Mouse (Mus musculus) heart, embryonic 11.5 days (tissue): ENCODE data around the gene Lrch1. TPM values are rescaled to one million over a fixed set of nuclear protein-coding genes. Genes with fewer than 3 reads are reported as not detected.

Source experiments
- ATAC-seq: fragments of 200-750 bp; cut with Nextera tagmentation; replicated peaks from 2 replicates; pipeline ENCODE4 v1.8.0; 2017; ENCODE audit warnings: moderate library complexity; ENCODE audit not compliant: insufficient number of reproducible peaks, low FRiP score, low TSS enrichment
- H3K27ac ChIP-seq: fragments of 300-500 bp; sonication (generic); 2 replicates; pipeline ENCODE4 v1.5.1; 2014; ENCODE audit warnings: mild to moderate bottlenecking, low read depth, low read length
- H3K27me3 ChIP-seq: fragments of 300-500 bp; sonication (generic); 2 replicates; pipeline ENCODE4 v1.6.1; 2014; ENCODE audit warnings: mild to moderate bottlenecking, low read length, mixed read lengths; ENCODE audit not compliant: control insufficient read depth, insufficient read depth
- H3K36me3 ChIP-seq: fragments of 300-500 bp; sonication (generic); 2 replicates; pipeline ENCODE4 v1.6.1; 2014; ENCODE audit warnings: mild to moderate bottlenecking, low read length, moderate library complexity, mixed read lengths; ENCODE audit not compliant: control insufficient read depth, insufficient read depth
- H3K4me1 ChIP-seq: fragments of 300-500 bp; sonication (generic); 2 replicates; pipeline ENCODE4 v1.6.1; 2014; ENCODE audit warnings: low read length; ENCODE audit not compliant: control insufficient read depth, insufficient read depth
- H3K4me2 ChIP-seq: fragments of 300-500 bp; sonication (generic); 2 replicates; pipeline ENCODE4 v1.6.1; 2014; ENCODE audit warnings: mild to moderate bottlenecking, moderate library complexity
- H3K4me3 ChIP-seq: fragments of 300-500 bp; sonication (generic); 2 replicates; pipeline ENCODE4 v1.5.1; 2014; ENCODE audit warnings: low read depth, low read length
- H3K9ac ChIP-seq: fragments of 300-500 bp; sonication (generic); 2 replicates; pipeline ENCODE4 v1.6.1; 2014; ENCODE audit warnings: mild to moderate bottlenecking, low read depth, low read length, moderate library complexity
- H3K9me3 ChIP-seq: fragments of 300-500 bp; sonication (generic); replicated peaks from 2 replicates; pipeline ENCODE4 v1.6.1; 2016; ENCODE audit warnings: low read length; ENCODE audit not compliant: control insufficient read depth
- WGBS: fragments of 180-500 bp; shearing (Covaris S2); extraction: QIAGEN DNeasy Blood & Tissue Kit; methylation state at CpG from one replicate; pipeline ENCODE4 v1.1.7; 2014; ENCODE audit not compliant: insufficient replicate concordance; 5-methylcytosine and 5-hydroxymethylcytosine counted together
- polyA plus RNA-seq: library from polyadenylated mRNA; unstranded; fragments of >200 nt; fragmentation: Nextera tagmentation; extraction: Ambion mirVana; gene quantifications from 2 replicates; pipeline ENCODE4 v1.2.1, GENCODE M21; 2014

Gene Lrch1
- polyA plus RNA-seq, 1 experiment from 2014 or later, result 10.0 TPM

GRCm38 (mm10) chr14:74933960-74934710 is 13.5 kb downstream of the Lrch1 start:
- ATAC-seq, result no peak
- no peaks in the 10 kb centered on the region for H3K9me3 ChIP-seq
- H3K4me2 ChIP-seq, result no peak overlapping the region
- no peak overlapping the region for H3K4me3 ChIP-seq
- no peak overlapping the region for H3K9ac ChIP-seq
- H3K27me3 ChIP-seq, result no peaks in the 10 kb centered on the region
- H3K4me1 ChIP-seq, result no peaks in the 10 kb centered on the region
- H3K27ac ChIP-seq, result no peak overlapping the region
- no peaks in the 10 kb centered on the region for H3K36me3 ChIP-seq
- WGBS, result 83% methylated on average over 14 of the region's 14 CpGs

DNA sequence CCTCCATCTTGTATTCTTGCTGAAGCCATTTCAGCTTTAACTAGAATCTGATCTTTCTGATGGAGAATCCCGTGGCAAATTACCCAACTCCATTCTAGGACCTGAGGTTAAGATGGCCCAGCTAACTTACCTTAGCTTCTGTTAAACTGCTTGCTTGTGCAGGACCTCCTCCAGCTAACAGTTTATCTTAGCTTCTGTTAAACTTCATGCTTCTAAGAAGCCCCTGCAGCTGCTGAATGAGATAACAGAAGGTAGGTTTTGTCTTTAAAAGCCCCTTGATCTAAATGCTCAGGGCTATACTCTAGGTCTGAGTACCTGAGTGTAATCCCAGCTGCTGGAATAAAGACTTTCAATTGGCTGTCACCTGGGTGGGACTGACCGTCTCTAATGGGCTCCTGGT is 17.9 kb downstream of the Lrch1 start:
- no peak overlapping the region for H3K4me2 ChIP-seq
- H3K4me1 ChIP-seq, result peaks cover 19% of the 10 kb centered on the region
- ATAC-seq, result no peak
- no peak overlapping the region for H3K27ac ChIP-seq
- WGBS, result 64% methylated on average over 2 of the region's 2 CpGs
- H3K9ac ChIP-seq, result no peak overlapping the region
- no peak overlapping the region for H3K4me3 ChIP-seq
- no peaks in the 10 kb centered on the region for H3K27me3 ChIP-seq
- H3K36me3 ChIP-seq, result no peaks in the 10 kb centered on the region
- H3K9me3 ChIP-seq, result no peaks in the 10 kb centered on the region

DNA sequence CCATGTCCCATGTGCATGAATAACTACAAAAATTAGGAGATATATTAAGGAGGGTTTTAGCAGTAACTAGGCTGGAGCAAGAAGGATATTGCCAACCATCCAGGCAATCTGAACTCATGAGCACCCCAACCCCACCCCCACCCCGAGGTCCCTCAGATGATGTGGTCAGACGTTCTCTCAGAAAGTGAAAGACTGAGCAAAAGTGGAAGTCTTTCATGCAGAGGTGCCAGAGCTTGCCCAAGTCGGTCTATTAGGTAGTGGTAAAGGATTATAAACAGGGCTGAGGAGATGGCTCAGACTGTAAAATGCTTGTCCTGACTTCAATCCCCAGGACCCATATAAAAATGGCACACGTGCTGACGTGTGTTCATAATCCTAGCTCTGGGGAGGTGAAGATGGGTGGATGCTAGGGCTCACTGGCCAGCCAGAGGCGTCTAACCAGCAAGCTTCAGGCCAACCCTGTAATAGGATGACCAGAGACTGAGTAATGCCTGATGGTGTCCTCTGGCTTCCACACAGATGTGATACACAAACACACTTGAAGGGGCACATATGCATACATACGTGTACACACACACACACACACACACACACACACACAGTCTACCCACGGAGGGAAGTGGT is 18.8 kb downstream of the Lrch1 start:
- peaks cover 19% of the 10 kb centered on the region for H3K4me1 ChIP-seq
- no peak overlapping the region for H3K27ac ChIP-seq
- H3K36me3 ChIP-seq, result no peaks in the 10 kb centered on the region
- H3K4me3 ChIP-seq, result no peak overlapping the region
- H3K4me2 ChIP-seq, result no peak overlapping the region
- no peaks in the 10 kb centered on the region for H3K27me3 ChIP-seq
- H3K9ac ChIP-seq, result no peak overlapping the region
- 79% methylated on average over 8 of the region's 8 CpGs for WGBS
- H3K9me3 ChIP-seq, result no peaks in the 10 kb centered on the region
- ATAC-seq, result no peak

- no peak overlapping the region for H3K4me2 ChIP-seq
- H3K36me3 ChIP-seq, result no peaks in the 10 kb centered on the region
- no peak overlapping the region; the same call in 1 of the 2 replicates for H3K27ac ChIP-seq
- H3K4me3 ChIP-seq, result no peak overlapping the region
- H3K9ac ChIP-seq, result peak overlapping the region; percentile 35; the same call in 1 of the 2 replicates
- no peaks in the 10 kb centered on the region for H3K9me3 ChIP-seq
- H3K4me1 ChIP-seq, result peaks cover 19% of the 10 kb centered on the region
- 28% methylated on average over 11 of the region's 11 CpGs for WGBS
- no peak for ATAC-seq
- H3K27me3 ChIP-seq, result no peaks in the 10 kb centered on the region
Measured at GRCm38 (mm10) chr14:74926899-74927571, 20.6 kb downstream of the Lrch1 start.

DNA sequence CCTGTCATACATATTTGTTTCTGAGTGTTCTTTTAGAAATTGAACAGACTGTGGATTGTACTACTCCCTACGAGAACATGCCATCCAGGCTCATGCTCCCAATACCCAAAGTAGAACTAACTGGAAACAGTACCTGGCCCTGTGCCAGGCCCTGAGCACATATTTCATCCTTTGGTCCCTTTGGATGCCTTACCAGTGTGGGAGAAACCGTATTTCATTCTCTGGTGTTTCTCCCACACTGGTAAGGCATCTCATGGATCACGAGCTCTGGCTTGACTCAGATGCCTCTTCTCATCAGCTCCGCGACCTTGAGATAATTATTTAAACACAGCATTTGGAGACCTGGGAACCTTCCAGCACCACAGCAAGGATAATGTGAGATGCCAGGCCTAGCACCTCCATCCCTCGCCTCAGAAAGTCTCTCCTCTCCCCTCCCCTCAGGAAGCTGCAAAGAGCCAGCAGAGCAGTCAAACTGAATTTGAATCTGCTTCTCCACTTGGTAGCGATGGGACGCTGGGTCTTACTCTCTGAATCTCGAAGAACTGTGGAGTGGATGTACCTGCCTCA is 21.6 kb downstream of the Lrch1 start:
- 54% methylated on average over 9 of the region's 9 CpGs for WGBS
- H3K27ac ChIP-seq, result no peak overlapping the region
- H3K36me3 ChIP-seq, result no peaks in the 10 kb centered on the region
- H3K27me3 ChIP-seq, result no peaks in the 10 kb centered on the region
- H3K4me1 ChIP-seq, result peaks cover 23% of the 10 kb centered on the region
- ATAC-seq, result no peak
- no peaks in the 10 kb centered on the region for H3K9me3 ChIP-seq
- no peak overlapping the region for H3K9ac ChIP-seq
- no peak overlapping the region for H3K4me3 ChIP-seq
- H3K4me2 ChIP-seq, result no peak overlapping the region

DNA sequence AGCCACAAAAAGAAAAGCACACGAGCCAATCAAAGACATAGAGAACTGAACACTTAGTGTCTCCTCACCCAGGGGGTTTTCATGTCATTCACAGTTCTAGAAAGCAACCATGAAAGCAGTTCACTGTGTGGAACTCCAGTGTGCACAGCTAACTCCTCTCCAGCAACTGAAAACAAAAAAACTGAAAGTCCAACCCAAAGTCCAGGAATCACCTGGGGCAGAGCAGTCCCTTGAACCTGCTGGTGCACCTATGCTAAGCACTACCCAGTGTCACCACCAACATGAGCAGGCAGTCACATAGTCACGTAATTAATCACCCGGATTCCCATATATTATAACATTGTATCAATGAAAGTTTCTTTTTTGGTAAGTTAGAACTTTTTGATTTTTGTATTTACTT is 23.2 kb downstream of the Lrch1 start:
- no peak overlapping the region for H3K4me3 ChIP-seq
- no peak overlapping the region for H3K27ac ChIP-seq
- no peaks in the 10 kb centered on the region for H3K27me3 ChIP-seq
- no peak overlapping the region for H3K4me2 ChIP-seq
- no peak overlapping the region for H3K9ac ChIP-seq
- ATAC-seq, result no peak
- H3K36me3 ChIP-seq, result no peaks in the 10 kb centered on the region
- H3K4me1 ChIP-seq, result peaks cover 23% of the 10 kb centered on the region
- WGBS, result 73% methylated on average over 3 of the region's 3 CpGs
- no peaks in the 10 kb centered on the region for H3K9me3 ChIP-seq

GRCm38 (mm10) chr14:74924031-74924430 is 23.6 kb downstream of the Lrch1 start:
- Histone ChIP-seq H3K27ac (no peak overlapping the region), H3K4me3 (no peak overlapping the region), H3K9ac (no peak overlapping the region), H3K4me2 (no peak overlapping the region), H3K4me1 (peaks cover 23% of the 10 kb centered on the region), H3K9me3 (no peaks in the 10 kb centered on the region), H3K27me3 (no peaks in the 10 kb centered on the region), H3K36me3 (no peaks in the 10 kb centered on the region)
- no peak for ATAC-seq
- 45% methylated on average over 2 of the region's 2 CpGs for WGBS

DNA sequence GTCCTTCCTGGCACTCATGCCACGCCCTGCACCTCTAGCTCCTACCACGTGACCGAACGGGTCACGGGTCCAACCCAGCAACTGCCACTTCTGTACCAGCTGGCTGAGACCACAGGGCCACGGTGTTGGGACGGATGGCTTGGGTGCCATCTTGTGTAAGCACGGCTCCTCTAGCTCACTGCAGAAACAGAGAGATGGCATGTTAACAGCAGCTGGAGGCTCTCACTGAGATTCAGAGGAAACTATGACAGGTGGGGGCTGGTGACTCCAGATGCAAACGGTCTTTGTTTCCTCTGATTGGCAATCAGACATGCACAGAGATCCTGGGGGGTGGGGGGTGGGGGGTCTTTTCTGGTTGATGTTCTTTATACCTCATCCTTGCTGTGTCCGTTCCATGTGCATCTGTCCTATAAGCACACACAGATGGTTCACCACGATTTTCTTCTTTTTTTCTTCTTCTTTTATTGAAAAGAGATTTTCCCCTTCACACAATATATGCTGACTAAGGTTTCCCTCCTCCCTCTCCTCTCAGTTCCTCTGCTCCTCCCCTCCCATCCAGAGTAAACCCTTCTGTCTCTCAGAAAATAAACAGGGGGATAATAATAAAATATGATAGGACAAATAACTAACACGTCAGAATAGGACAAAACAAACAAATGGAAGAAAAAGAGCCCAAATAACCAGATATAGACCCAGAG is 25.5 kb downstream of the Lrch1 start:
- H3K27me3 ChIP-seq, result no peaks in the 10 kb centered on the region
- no peak for ATAC-seq
- H3K4me1 ChIP-seq, result peaks cover 32% of the 10 kb centered on the region

More for the DNA sequence above, 25.5 kb downstream of the Lrch1 start:
- Histone ChIP-seq H3K27ac (no peak overlapping the region), H3K36me3 (no peaks in the 10 kb centered on the region), H3K4me2 (no peak overlapping the region), H3K9me3 (no peaks in the 10 kb centered on the region), H3K4me3 (no peak overlapping the region), H3K9ac (no peak overlapping the region)
- 73% methylated on average over 12 of the region's 12 CpGs for WGBS
